Mouse (Mus musculus) liver, embryonic 16.5 days (tissue): ENCODE results near the gene Zbtb42. TPM values are rescaled to one million over a fixed set of nuclear protein-coding genes. Genes with fewer than 3 reads are reported as not detected.

Experiments used
- ATAC-seq: fragments of 200-750 bp; cut with Nextera tagmentation; 2 replicates; pipeline ENCODE4 v1.8.0; 2017; ENCODE audit warnings: low read depth, mild to moderate bottlenecking, moderate number of reproducible peaks, moderate library complexity
- H3K27ac ChIP-seq: fragments of 300-500 bp; sonication (generic); 2 replicates; pipeline ENCODE4 v1.5.1; 2014; ENCODE audit warnings: mild to moderate bottlenecking, low read length
- H3K27me3 ChIP-seq: fragments of 300-500 bp; sonication (generic); 2 replicates; pipeline ENCODE4 v1.6.1; 2014; ENCODE audit warnings: low read depth, low read length, mixed read lengths; ENCODE audit not compliant: control insufficient read depth, insufficient read depth
- H3K36me3 ChIP-seq: fragments of 300-500 bp; sonication (generic); 2 replicates; pipeline ENCODE4 v1.6.1; 2014; ENCODE audit warnings: mild to moderate bottlenecking; ENCODE audit not compliant: control insufficient read depth, insufficient read depth
- H3K4me1 ChIP-seq: fragments of 300-500 bp; sonication (generic); 2 replicates; pipeline ENCODE4 v1.6.1; 2014; ENCODE audit warnings: low read depth, low read length, mixed read lengths; ENCODE audit not compliant: control insufficient read depth
- H3K4me2 ChIP-seq: fragments of 300-500 bp; sonication (generic); 2 replicates; pipeline ENCODE4 v1.6.1; 2014; ENCODE audit warnings: low read depth, low read length, mixed read lengths
- H3K4me3 ChIP-seq: fragments of 300-500 bp; sonication (generic); 2 replicates; pipeline ENCODE4 v1.5.1; 2014; ENCODE audit warnings: low read depth, mild to moderate bottlenecking, low read length
- H3K9ac ChIP-seq: fragments of 300-500 bp; sonication (generic); 2 replicates; pipeline ENCODE4 v1.6.1; 2014; ENCODE audit warnings: low read depth, low read length
- H3K9me3 ChIP-seq: fragments of 300-500 bp; sonication (generic); replicated peaks from 2 replicates; pipeline ENCODE4 v1.6.1; 2016; ENCODE audit warnings: low read length; ENCODE audit not compliant: control insufficient read depth
- WGBS: fragments of 180-500 bp; shearing (Covaris S2); extraction: QIAGEN DNeasy Blood & Tissue Kit; methylation state at CpG from one replicate; pipeline ENCODE4 v1.1.7; 2014; ENCODE audit not compliant: insufficient replicate concordance; 5-methylcytosine and 5-hydroxymethylcytosine counted together
- polyA plus RNA-seq: library from polyadenylated mRNA; unstranded; fragments of >200 nt; fragmentation: Nextera tagmentation; extraction: Ambion mirVana; gene quantifications from 2 replicates; pipeline ENCODE4 v1.2.1, GENCODE M21; 2015

Gene Zbtb42
- polyA plus RNA-seq = 0.88 and 1.5 TPM in 2 replicates

DNA sequence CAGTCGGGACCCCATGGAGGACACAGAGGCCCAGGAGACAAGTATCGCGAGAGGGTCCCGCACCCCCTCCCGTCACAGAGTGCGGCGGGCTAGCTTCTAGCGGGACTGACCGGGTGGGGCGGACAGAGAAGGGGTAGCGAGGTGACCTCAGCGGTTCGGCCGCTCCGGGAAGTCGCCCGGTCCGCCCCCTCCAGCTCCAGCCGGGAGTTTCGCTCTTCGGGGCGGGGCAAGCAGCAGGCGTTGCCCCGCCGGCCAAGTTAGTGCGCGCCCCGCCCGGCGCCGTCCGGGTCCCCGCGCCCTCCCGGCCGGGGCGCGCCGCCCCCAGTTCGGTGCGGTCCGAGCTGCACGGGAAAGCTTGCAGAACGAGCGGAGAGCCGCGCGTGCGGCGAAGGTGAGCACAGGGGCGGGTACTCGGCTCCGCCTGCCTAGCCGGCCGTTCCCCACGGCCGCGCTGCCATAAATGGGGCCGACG lies at the start of gene Zbtb42:
Gene Zbtb42 (plus strand): TSS at position 274 of the 472 bp plus-strand sequence.
- no peak within 1 kb of the TSS for H3K27ac ChIP-seq
- H3K9ac ChIP-seq = peak within 1 kb of the TSS; percentile 54
- ATAC-seq = peak; percentile 19; the same call in 1 of the 2 replicates
- peak within 1 kb of the TSS; percentile 86 for H3K4me2 ChIP-seq
- peak within 1 kb of the TSS; percentile 68 for H3K4me3 ChIP-seq
- peaks cover 46% of the 10 kb centered on the region for H3K27me3 ChIP-seq
- no peaks in the 10 kb centered on the region for H3K9me3 ChIP-seq
- H3K4me1 ChIP-seq = peaks cover 15% of the 10 kb centered on the region
- H3K36me3 ChIP-seq = no peaks in the 10 kb centered on the region
- under 1% methylated on average over 59 of the region's 60 CpGs for WGBS

DNA sequence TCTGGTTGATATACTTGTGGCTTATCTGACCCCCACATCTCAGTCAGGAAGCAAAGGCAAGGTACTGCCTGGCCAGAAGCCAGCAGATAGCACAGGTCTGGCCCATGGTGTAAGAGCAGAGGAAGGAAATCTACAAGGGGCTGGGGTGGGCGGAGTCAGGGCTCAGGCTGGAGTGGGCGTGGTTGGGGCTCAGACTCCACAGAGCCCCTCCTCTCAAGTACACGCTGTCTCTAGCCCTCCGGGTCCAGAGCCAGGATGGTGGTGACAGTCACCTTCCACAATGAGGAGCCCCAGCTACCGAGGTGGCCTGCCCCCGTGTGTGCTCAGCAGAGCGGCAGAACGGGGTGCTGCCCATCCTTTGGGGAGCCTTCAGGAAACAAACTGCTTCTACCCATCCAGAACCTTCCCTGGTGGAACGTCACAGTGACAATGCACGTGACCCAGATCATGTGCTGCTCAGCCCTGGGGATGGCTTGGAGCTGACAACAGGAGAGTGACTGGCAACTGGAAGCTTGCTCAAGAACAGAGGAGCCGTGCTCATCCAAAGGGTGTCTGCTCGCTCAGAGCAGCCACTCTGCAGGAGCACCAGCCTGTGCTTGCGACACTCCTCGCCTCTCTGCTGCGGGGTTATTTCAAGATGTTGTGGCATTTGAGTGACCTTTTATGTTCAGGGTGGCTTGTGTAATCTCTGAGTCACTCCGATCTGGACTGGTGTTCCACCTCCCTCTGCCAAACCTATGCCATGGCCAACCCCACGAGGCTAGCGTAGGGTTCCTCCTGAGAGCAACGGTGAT lies 49.5 kb upstream of the Zbtb42 start:
- Histone ChIP-seq H3K36me3 (no peaks in the 10 kb centered on the region), H3K4me2 (peak overlapping the region; percentile 43), H3K9me3 (no peaks in the 10 kb centered on the region), H3K27ac (peak overlapping the region; percentile 83), H3K4me3 (no peak overlapping the region; the same call in 1 of the 2 replicates), H3K9ac (no peak overlapping the region), H3K4me1 (peaks cover 45% of the 10 kb centered on the region), H3K27me3 (no peaks in the 10 kb centered on the region)
- WGBS = 9% methylated on average over 19 of the region's 19 CpGs
- peak; percentile 57 for ATAC-seq

DNA sequence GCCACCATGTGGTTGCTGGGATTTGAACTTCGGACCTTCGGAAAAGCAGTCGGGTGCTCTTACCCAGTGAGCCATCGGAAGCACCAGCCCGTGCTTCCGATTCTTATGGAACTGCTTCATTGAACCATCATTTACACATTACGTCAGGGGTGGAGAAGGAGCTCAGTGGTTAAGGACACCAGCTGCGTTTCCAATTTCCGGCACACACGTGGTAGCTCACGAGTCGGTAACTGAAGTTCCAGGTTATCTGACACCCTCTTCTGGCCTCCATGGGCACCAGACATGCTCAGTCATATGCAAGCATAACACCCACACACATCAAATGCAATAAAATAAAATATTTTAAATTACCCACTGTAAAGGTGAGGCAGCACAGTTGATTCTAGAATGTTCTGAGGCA lies 48.6 kb upstream of the Zbtb42 start:
- Histone ChIP-seq H3K4me1 (peaks cover 45% of the 10 kb centered on the region), H3K4me2 (no peak overlapping the region), H3K36me3 (no peaks in the 10 kb centered on the region), H3K4me3 (no peak overlapping the region), H3K27ac (no peak overlapping the region), H3K9ac (no peak overlapping the region), H3K27me3 (no peaks in the 10 kb centered on the region), H3K9me3 (no peaks in the 10 kb centered on the region)
- WGBS = 77% methylated on average over 12 of the region's 12 CpGs
- ATAC-seq = no peak

DNA sequence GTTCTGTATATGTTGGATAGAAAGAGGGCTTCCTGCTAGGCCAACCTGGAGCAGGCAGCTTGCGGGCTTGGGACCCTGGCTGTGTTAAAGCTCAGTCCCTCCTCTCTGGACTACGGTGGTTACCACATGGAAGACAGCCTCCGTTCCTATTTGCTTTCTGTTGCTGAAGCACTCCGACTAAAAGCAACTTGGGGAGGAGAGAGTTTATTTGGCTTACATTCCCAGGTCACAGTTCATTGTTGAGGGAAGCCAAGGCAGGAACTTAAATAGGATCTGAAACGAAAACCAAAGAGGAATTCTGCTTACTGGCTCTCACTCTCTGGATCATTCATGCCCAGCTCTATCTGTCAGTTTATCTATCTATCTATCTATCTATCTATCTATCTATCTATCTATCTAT lies 47.8 kb upstream of the Zbtb42 start:
- WGBS = 56% methylated on average over 5 of the region's 5 CpGs
- no peaks in the 10 kb centered on the region for H3K9me3 ChIP-seq
- peaks cover 45% of the 10 kb centered on the region for H3K4me1 ChIP-seq
- no peaks in the 10 kb centered on the region for H3K36me3 ChIP-seq
- H3K4me2 ChIP-seq = no peak overlapping the region
- no peak for ATAC-seq
- no peak overlapping the region for H3K9ac ChIP-seq
- no peaks in the 10 kb centered on the region for H3K27me3 ChIP-seq
- peak overlapping the region; percentile 33; the same call in 1 of the 2 replicates for H3K27ac ChIP-seq
- H3K4me3 ChIP-seq = no peak overlapping the region

DNA sequence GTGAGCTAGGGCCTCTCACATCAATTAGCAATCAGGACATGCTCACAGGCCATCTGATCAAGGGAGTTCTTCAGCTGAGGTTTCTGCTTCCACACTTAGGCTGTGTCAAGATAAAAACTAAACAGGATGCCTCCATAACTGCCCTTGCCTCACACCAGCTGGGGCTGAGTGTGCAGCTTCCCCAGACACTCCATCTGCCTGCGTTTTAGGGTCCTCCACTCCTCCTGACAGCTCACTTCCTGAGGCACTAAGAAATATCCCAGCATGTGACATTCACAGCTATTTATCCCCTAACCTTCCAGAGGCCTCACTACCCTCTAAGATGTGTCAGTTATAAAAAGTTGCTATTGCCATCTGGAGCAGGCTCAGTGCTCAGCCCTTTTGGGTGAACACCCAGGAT lies 47.2 kb upstream of the Zbtb42 start:
- Histone ChIP-seq H3K27ac (peak overlapping the region; percentile 37), H3K4me2 (no peak overlapping the region), H3K36me3 (no peaks in the 10 kb centered on the region), H3K9ac (no peak overlapping the region), H3K27me3 (no peaks in the 10 kb centered on the region), H3K4me3 (no peak overlapping the region), H3K9me3 (no peaks in the 10 kb centered on the region), H3K4me1 (peaks cover 45% of the 10 kb centered on the region)
- WGBS = 17% methylated on average over 1 of the region's 1 CpGs
- no peak for ATAC-seq

DNA sequence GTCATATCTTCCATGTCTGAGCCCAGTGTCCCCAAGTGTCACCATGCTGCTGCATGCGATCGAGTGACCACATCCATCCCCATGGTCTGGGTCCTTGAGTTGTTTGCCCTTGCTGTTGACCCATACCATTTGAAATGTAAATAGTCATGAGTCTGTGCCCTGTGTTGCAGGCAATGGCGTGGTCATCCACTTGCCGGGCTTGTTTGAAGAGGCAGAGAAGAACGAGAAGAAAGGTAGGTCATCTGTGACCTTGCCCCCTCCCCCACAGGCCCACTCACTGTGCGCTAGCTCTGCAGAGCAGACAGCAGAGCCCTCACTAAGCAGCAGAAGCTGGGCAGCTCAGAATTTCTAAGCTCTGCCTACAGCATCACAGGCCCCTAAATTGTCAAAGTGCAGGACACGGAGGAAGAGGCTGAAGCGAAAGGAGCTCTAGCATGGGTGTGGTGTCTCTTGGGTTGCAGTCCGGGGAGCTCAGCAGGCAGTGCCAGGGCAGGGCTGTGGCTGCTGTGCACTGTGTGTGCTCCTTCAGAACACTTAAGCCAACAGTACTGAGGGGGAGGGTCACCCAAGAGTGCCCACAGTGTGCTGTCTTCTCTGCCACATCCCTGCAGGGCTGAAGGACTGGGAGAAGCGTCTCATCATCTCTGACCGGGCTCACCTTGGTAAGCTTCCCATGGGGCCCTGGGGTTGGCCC lies 46.4 kb upstream of the Zbtb42 start:
- Histone ChIP-seq H3K4me1 (peaks cover 45% of the 10 kb centered on the region), H3K27me3 (no peaks in the 10 kb centered on the region), H3K9me3 (no peaks in the 10 kb centered on the region), H3K9ac (no peak overlapping the region; the same call in 1 of the 2 replicates), H3K4me2 (peak overlapping the region; percentile 20; the same call in 1 of the 2 replicates), H3K36me3 (no peaks in the 10 kb centered on the region), H3K4me3 (no peak overlapping the region), H3K27ac (peak overlapping the region; percentile 59)
- ATAC-seq = peak; percentile 9; the same call in 1 of the 2 replicates
- 52% methylated on average over 11 of the region's 11 CpGs for WGBS

GRCm38 (mm10) chr12:112632907-112633306 lies 45.7 kb upstream of the Zbtb42 start:
- H3K36me3 ChIP-seq = no peaks in the 10 kb centered on the region
- no peaks in the 10 kb centered on the region for H3K9me3 ChIP-seq
- peaks cover 45% of the 10 kb centered on the region for H3K4me1 ChIP-seq
- H3K27me3 ChIP-seq = no peaks in the 10 kb centered on the region
- H3K4me3 ChIP-seq = no peak overlapping the region
- peak overlapping the region; percentile 59 for H3K27ac ChIP-seq
- H3K9ac ChIP-seq = no peak overlapping the region
- H3K4me2 ChIP-seq = 0 out of 2 replicates have a peak overlapping the region, but pooled peaks have one; percentile 20
- WGBS = 35% methylated on average over 5 of the region's 5 CpGs
- no peak for ATAC-seq

GRCm38 (mm10) chr12:112633686-112634085 lies 44.9 kb upstream of the Zbtb42 start:
- Histone ChIP-seq H3K9ac (no peak overlapping the region), H3K9me3 (no peaks in the 10 kb centered on the region), H3K36me3 (no peaks in the 10 kb centered on the region), H3K27ac (no peak overlapping the region; the same call in 1 of the 2 replicates), H3K4me1 (peaks cover 44% of the 10 kb centered on the region), H3K27me3 (no peaks in the 10 kb centered on the region), H3K4me2 (no peak overlapping the region), H3K4me3 (no peak overlapping the region)
- peak; percentile 9; the same call in 1 of the 2 replicates for ATAC-seq
- WGBS = 59% methylated on average over 9 of the region's 9 CpGs
